Mouse (Mus musculus): ENCODE measurements at regions not wholly inside any gene's neighbourhood (a gene's known extent, or its start where the extent isn't known, plus 50 kb on each side); places are given as distances from the start of the nearest gene placed in this dataset.

- TF ChIP-seq CTCF (IDR thresholded peaks at IDR 0.05; ENCODE audit: borderline replicate concordance, extremely low read depth, insufficient read depth, insufficient read length) (no peak), POLR2A (IDR thresholded peaks at IDR 0.05; ENCODE audit: borderline replicate concordance, extremely low read depth, insufficient read depth, insufficient read length, poor library complexity, severe bottlenecking) (no peak)
Observed at GRCm38 (mm10) chr16:29760627-29761026, 181.5 kb downstream of the Opa1 start.

Data from brain, embryonic 14.5 days (tissue).